ENCODE assay signal across 18 mouse cellular contexts in genomic region chr11:107969943-107970342, GRCm38 (mm10). TPM values are rescaled to one million over a fixed set of nuclear protein-coding genes. Genes with fewer than 3 reads are reported as not detected.
DNase-seq lines count a peak whose midpoint lies in the region; ATAC-seq and TF ChIP-seq lines count a peak whose summit lies in the region.
"Had no signal": no experiment of that assay in that cellular context is flagged by ENCODE, and none has a peak within 500 bp of the region (broad histone marks: within the 10 kb centered on the region; RNA-seq: fewer than 3 reads in every experiment).

No protein-coding gene starts in this region.

- peak overlapping the region; percentile 13; the same call in 1 of the 2 replicates for H3K27ac ChIP-seq in kidney, embryonic 15.5 days
- H3K27ac ChIP-seq in hindbrain, embryonic 13.5 days = peak overlapping the region; percentile 72
- peak overlapping the region; percentile 83 for H3K27ac ChIP-seq in neural tube, embryonic 13.5 days (replicated peaks)
- H3K27ac ChIP-seq: embryonic facial prominence, embryonic 13.5 days had no signal

- TF ChIP-seq POLR2A in brain, embryonic 14.5 days (IDR thresholded peaks at IDR 0.05; ENCODE audit: borderline replicate concordance, extremely low read depth, insufficient read depth, insufficient read length, poor library complexity, severe bottlenecking) = no peak

- no peak overlapping the region for H3K4me3 ChIP-seq in kidney, embryonic 15.5 days (replicated peaks)
- H3K4me3 ChIP-seq in hindbrain, embryonic 13.5 days = no peak overlapping the region
- H3K4me3 ChIP-seq in neural tube, embryonic 13.5 days = no peak overlapping the region
- H3K4me3 ChIP-seq: embryonic facial prominence, embryonic 13.5 days had no signal

- H3K36me3 ChIP-seq in kidney, embryonic 15.5 days = no peaks in the 10 kb centered on the region
- peaks cover 4% of the 10 kb centered on the region for H3K36me3 ChIP-seq in hindbrain, embryonic 13.5 days
- 0 out of 2 replicates have a peak, but pooled peaks cover 4% of the 10 kb centered on the region for H3K36me3 ChIP-seq in neural tube, embryonic 13.5 days
- H3K36me3 ChIP-seq: embryonic facial prominence, embryonic 13.5 days had no signal

- 18% methylated on average over 10 of the region's 10 CpGs for WGBS in kidney, embryonic 15.5 days
- 41% methylated on average over 10 of the region's 10 CpGs for WGBS in hindbrain, embryonic 13.5 days
- 15% methylated on average over 10 of the region's 10 CpGs for WGBS in neural tube, embryonic 13.5 days

- no peak overlapping the region for H3K4me2 ChIP-seq in kidney, embryonic 15.5 days
- H3K4me2 ChIP-seq in hindbrain, embryonic 13.5 days = no peak overlapping the region
- H3K4me2 ChIP-seq in neural tube, embryonic 13.5 days = no peak overlapping the region
- H3K4me2 ChIP-seq: embryonic facial prominence, embryonic 13.5 days; liver, embryonic 11.5 days had no signal

- no peaks in the 10 kb centered on the region for H3K9me3 ChIP-seq in kidney, embryonic 15.5 days (replicated peaks)
- H3K9me3 ChIP-seq in hindbrain, embryonic 13.5 days = no peaks in the 10 kb centered on the region
- H3K9me3 ChIP-seq in neural tube, embryonic 13.5 days = no peaks in the 10 kb centered on the region
- H3K9me3 ChIP-seq: embryonic facial prominence, embryonic 13.5 days had no signal

- peak; percentile 60; the same call in 1 of the 2 replicates for ATAC-seq in kidney, embryonic 15.5 days (replicated peaks; ENCODE audit: low FRiP score)
- ATAC-seq in hindbrain, embryonic 13.5 days (ENCODE audit: low FRiP score) = no peak
- peak; percentile 79 for ATAC-seq in neural tube, embryonic 13.5 days (ENCODE audit: low read depth)

- no peak for DNase-seq in kidney, adult 9 months
- DNase-seq in brain, embryonic 14.5 days (ENCODE audit: low read depth) = peak; percentile 75
- no peak for DNase-seq in left cerebral cortex, adult 9 months (ENCODE audit: low spot score in 2 of 2)
- DNase-seq in urinary bladder, postnatal 4 days (ENCODE audit: low spot score in 2 of 2) = no peak
- DNase-seq: adrenal gland, postnatal 36 days; cerebellum, adult 8-10 months; gastrocnemius, postnatal 25 days; heart, postnatal 10 days; kidney, postnatal 36 days; layer of hippocampus, adult 9-11 months; lung, adult 2 months; lung, postnatal 36 days; thymus, adult 2 months had no signal

- H3K9ac ChIP-seq in kidney, embryonic 15.5 days = no peak overlapping the region
- no peak overlapping the region for H3K9ac ChIP-seq in hindbrain, embryonic 13.5 days
- no peak overlapping the region for H3K9ac ChIP-seq in neural tube, embryonic 13.5 days
- H3K9ac ChIP-seq: embryonic facial prominence, embryonic 13.5 days had no signal

- H3K4me1 ChIP-seq in kidney, embryonic 15.5 days = peaks cover 43% of the 10 kb centered on the region
- H3K4me1 ChIP-seq in hindbrain, embryonic 13.5 days (replicated peaks) = peaks cover 44% of the 10 kb centered on the region
- H3K4me1 ChIP-seq in neural tube, embryonic 13.5 days (replicated peaks) = peaks cover 58% of the 10 kb centered on the region

- no peaks in the 10 kb centered on the region for H3K27me3 ChIP-seq in kidney, embryonic 15.5 days
- H3K27me3 ChIP-seq in hindbrain, embryonic 13.5 days = no peaks in the 10 kb centered on the region
- H3K27me3 ChIP-seq in neural tube, embryonic 13.5 days = no peaks in the 10 kb centered on the region
- H3K27me3 ChIP-seq: embryonic facial prominence, embryonic 13.5 days had no signal

- no peak for TF ChIP-seq CTCF in brain, embryonic 14.5 days (IDR thresholded peaks at IDR 0.05; ENCODE audit: borderline replicate concordance, extremely low read depth, insufficient read depth, insufficient read length)

RNA-seq across cellular contexts. Expression of gene Cacng5, which starts 55.1 kb away (rescaled TPM):
- 0.35 and 1.2 TPM in 2 replicates for polyA plus RNA-seq in kidney, embryonic 15.5 days (2015; fragmentation: Nextera tagmentation; extraction: Ambion mirVana)
- 3.9 and 5.4 TPM in 2 replicates for polyA plus RNA-seq in brain, embryonic 14.5 days (2012; rRNA removed)
- polyA plus RNA-seq in hindbrain, embryonic 13.5 days (2015; fragmentation: Nextera tagmentation; extraction: Ambion mirVana) = 4.7 and 5.8 TPM in 2 replicates
- polyA plus RNA-seq in neural tube, embryonic 13.5 days (2015; fragmentation: Nextera tagmentation; extraction: Ambion mirVana) = 7.3 and 9.5 TPM in 2 replicates

Comparison
In these comparisons a context has a peak if more than half of its experiments do, and no peak if none do; other contexts are left out.
1. H3K27ac ChIP-seq: peak in every context shown above with its lines; median percentile 83 in neural tube, embryonic 13.5 days; 72 in hindbrain, embryonic 13.5 days; 13 in kidney, embryonic 15.5 days.